Mouse (Mus musculus) G1E-ER4 (cell line): ENCODE measurements around the gene Nfib. TPM values are rescaled to one million over a fixed set of nuclear protein-coding genes. Genes with fewer than 3 reads are reported as not detected.

ENCODE experiments used
- GATA1 ChIP-seq: IDR thresholded peaks from one replicate; pipeline ENCODE4 v1.8.0; 2012; ENCODE audit warnings: low read length, inconsistent platforms
- polyA plus RNA-seq: library from polyadenylated mRNA; stranded (reverse); fragments of >175 nt; gene quantifications from 2 replicates; pipeline ENCODE4 v1.2.3, GENCODE M21; 2012

Gene Nfib
- polyA plus RNA-seq, 1 experiment, result not detected

GRCm38 (mm10) chr4:82474334-82474733 lies 231.2 kb downstream of the Nfib start:
- TF ChIP-seq GATA1, result no peak

GRCm38 (mm10) chr4:82470938-82471320 lies 234.6 kb downstream of the Nfib start:
- TF ChIP-seq GATA1, result no peak

- TF ChIP-seq GATA1, result no peak
These were observed 235.2 kb downstream of the Nfib start for GRCm38 (mm10) chr4:82470212-82470937.

GRCm38 (mm10) chr4:82468944-82469343 lies 236.6 kb downstream of the Nfib start:
- no peak for TF ChIP-seq GATA1

GRCm38 (mm10) chr4:82466717-82467116 lies 238.8 kb downstream of the Nfib start:
- TF ChIP-seq GATA1, result no peak

- no peak for TF ChIP-seq GATA1
These were observed 239.4 kb downstream of the Nfib start for GRCm38 (mm10) chr4:82466144-82466543.

- TF ChIP-seq GATA1, result no peak
These were observed 241.4 kb downstream of the Nfib start for GRCm38 (mm10) chr4:82464051-82464632.

- TF ChIP-seq GATA1, result no peak
These were observed 242.3 kb downstream of the Nfib start for GRCm38 (mm10) chr4:82463189-82463715.

GRCm38 (mm10) chr4:82461676-82462075 lies 243.9 kb downstream of the Nfib start:
- no peak for TF ChIP-seq GATA1

GRCm38 (mm10) chr4:82458895-82459294 lies 246.7 kb downstream of the Nfib start:
- TF ChIP-seq GATA1, result no peak

- TF ChIP-seq GATA1, result no peak
These were observed 248.6 kb downstream of the Nfib start for GRCm38 (mm10) chr4:82456908-82457307.

- no peak for TF ChIP-seq GATA1
These were observed 249.2 kb downstream of the Nfib start for GRCm38 (mm10) chr4:82456323-82456713.

- no peak for TF ChIP-seq GATA1
These were observed 249.8 kb downstream of the Nfib start for GRCm38 (mm10) chr4:82455617-82456322.

- no peak for TF ChIP-seq GATA1
These were observed 250.6 kb downstream of the Nfib start for GRCm38 (mm10) chr4:82454989-82455388.

GRCm38 (mm10) chr4:82453341-82453740 lies 252.2 kb downstream of the Nfib start:
- TF ChIP-seq GATA1, result no peak

GRCm38 (mm10) chr4:82452905-82453304 lies 252.6 kb downstream of the Nfib start:
- TF ChIP-seq GATA1, result no peak

- no peak for TF ChIP-seq GATA1
These were observed 258.4 kb downstream of the Nfib start for GRCm38 (mm10) chr4:82447061-82447671.
